Mouse (Mus musculus) gastrocnemius, postnatal 36 days (tissue): Measurements from ENCODE around the gene Trak1. TPM values are rescaled to one million over a fixed set of nuclear protein-coding genes. Genes with fewer than 3 reads are reported as not detected.

Experiments
- DNase-seq, 2 experiments: peaks; one replicate each; pipeline ENCODE4 v3.0.0; 2022
- intact Hi-C: fragments of 180-260 bp; cut with DNase I; formaldehyde crosslinking; loops from one replicate; pipeline ENCODE4 v1.15.1; 2025
- long read RNA-seq, 2 experiments: library from polyadenylated mRNA; stranded (forward); transcript quantifications; one replicate each; pipeline ENCODE4 v2.0.0; 2021
- total RNA-seq, 2 experiments: library from RNA; stranded (reverse); gene quantifications; 2 replicates each; pipeline ENCODE4 v1.2.3; 2021

Gene Trak1
- total RNA-seq, result 100 to 1,000 TPM; 182 to 188 TPM
- long read RNA-seq, experiment 1, full-length matches to known transcripts, result 24 of 85 reads
- long read RNA-seq, experiment 1, partial matches to known transcripts, result 27 of 85 reads
- long read RNA-seq, experiment 1, other reads (novel, unspliced or antisense), result 34 of 85 reads
- long read RNA-seq, experiment 2, full-length matches to known transcripts, result 21 of 83 reads
- long read RNA-seq, experiment 2, partial matches to known transcripts, result 13 of 83 reads
- long read RNA-seq, experiment 2, other reads (novel, unspliced or antisense), result 49 of 83 reads

- peak; percentile 37 to 78 for DNase-seq
Observed at GRCm38 (mm10) chr9:121297171-121298064, at the start of gene Trak1. TSS of gene Trak1 (plus strand) at chr9:121297502.

GRCm38 (mm10) chr9:121247956-121248775, 49.1 kb upstream of the Trak1 start:
- peak; percentile 74 to 80 for DNase-seq
- intact Hi-C loops, result loop anchor here (2.0 to 10.0 kb wide), 3 partner anchors 125 to 653 kb away; no protein-coding TSS in a partner anchor

More at GRCm38 (mm10) chr9:121297171-121298064, at the start of gene Trak1:
- intact Hi-C loops, result loop anchor here (5.0 kb wide), 2 partner anchors 55 to 75 kb away; no protein-coding TSS in a partner anchor

- DNase-seq, result no peak
- intact Hi-C loops, result loop anchor here (5.0 to 10.0 kb wide), 2 partner anchors 357 to 655 kb away; no protein-coding TSS in a partner anchor
Observed at GRCm38 (mm10) chr9:121249805-121250204, 47.5 kb upstream of the Trak1 start.

GRCm38 (mm10) chr9:121250854-121251253, 46.4 kb upstream of the Trak1 start:
- DNase-seq, result no peak
- intact Hi-C loops, result no loop called here

GRCm38 (mm10) chr9:121253983-121254382, 43.3 kb upstream of the Trak1 start:
- intact Hi-C loops, result no loop called here
- no peak for DNase-seq

- DNase-seq, result no peak
- intact Hi-C loops, result no loop called here
Observed at GRCm38 (mm10) chr9:121254761-121255160, 42.5 kb upstream of the Trak1 start.

- DNase-seq, result no peak
- intact Hi-C loops, result no loop called here
Observed at GRCm38 (mm10) chr9:121257106-121257505, 40.2 kb upstream of the Trak1 start.

GRCm38 (mm10) chr9:121265307-121265706, 32.0 kb upstream of the Trak1 start:
- DNase-seq, result no peak
- intact Hi-C loops, result no loop called here

GRCm38 (mm10) chr9:121271149-121271548, 26.2 kb upstream of the Trak1 start:
- no peak for DNase-seq
- intact Hi-C loops, result loop anchor here (10.0 kb wide), 1 partner anchor 184 kb away; no protein-coding TSS in a partner anchor

GRCm38 (mm10) chr9:121271561-121271960, 25.7 kb upstream of the Trak1 start:
- no peak for DNase-seq
- intact Hi-C loops, result loop anchor here (10.0 kb wide), 1 partner anchor 183 kb away; no protein-coding TSS in a partner anchor

- no peak for DNase-seq
- intact Hi-C loops, result loop anchor here (10.0 kb wide), 1 partner anchor 178 kb away; no protein-coding TSS in a partner anchor
Observed at GRCm38 (mm10) chr9:121276745-121277117, 20.6 kb upstream of the Trak1 start.

GRCm38 (mm10) chr9:121277118-121278060, 19.9 kb upstream of the Trak1 start, which contains the start of gene Ulk4:
TSS of gene Ulk4 (minus strand) at chr9:121277197.
- intact Hi-C loops, result loop anchor here (10.0 kb wide), 1 partner anchor 177 kb away; no protein-coding TSS in a partner anchor

GRCm38 (mm10) chr9:121279216-121279615, 18.1 kb upstream of the Trak1 start:
- intact Hi-C loops, result loop anchor here (10.0 kb wide), 1 partner anchor 176 kb away; no protein-coding TSS in a partner anchor
- DNase-seq, result no peak

More at GRCm38 (mm10) chr9:121277118-121278060, 19.9 kb upstream of the Trak1 start, which contains the start of gene Ulk4:
- peak; percentile 85 to 91 for DNase-seq

GRCm38 (mm10) chr9:121281891-121282290, 15.4 kb upstream of the Trak1 start:
- intact Hi-C loops, result loop anchor here (1.0 kb wide), 1 partner anchor 92 kb away; no protein-coding TSS in a partner anchor
- DNase-seq, result no peak

- intact Hi-C loops, result no loop called here
- DNase-seq, result no peak
Observed at GRCm38 (mm10) chr9:121283620-121284185, 13.6 kb upstream of the Trak1 start.

- intact Hi-C loops, result no loop called here
- DNase-seq, result no peak
Observed at GRCm38 (mm10) chr9:121284422-121284821, 12.9 kb upstream of the Trak1 start.

- intact Hi-C loops, result no loop called here
Observed at GRCm38 (mm10) chr9:121285341-121286324, 11.7 kb upstream of the Trak1 start.

More at GRCm38 (mm10) chr9:121285341-121286324, 11.7 kb upstream of the Trak1 start:
- DNase-seq, result peak; percentile 64 to 65
